Mouse (Mus musculus): ENCODE measurements at regions not wholly inside any gene's neighbourhood (a gene's known extent, or its start where the extent isn't known, plus 50 kb on each side); places are given as distances from the start of the nearest gene placed in this dataset.

GRCm38 (mm10) chr19:56235040-56235439 is 51.9 kb upstream of the Habp2 start:
- no peak overlapping the region for H3K4me2 ChIP-seq
- no peak overlapping the region for H3K4me3 ChIP-seq
- H3K4me1 ChIP-seq = no peaks in the 10 kb centered on the region
- H3K9ac ChIP-seq = no peak overlapping the region
- H3K9me3 ChIP-seq (replicated peaks) = peaks cover 9% of the 10 kb centered on the region
- no peaks in the 10 kb centered on the region for H3K36me3 ChIP-seq
- H3K27me3 ChIP-seq (replicated peaks) = no peaks in the 10 kb centered on the region
- H3K27ac ChIP-seq = no peak overlapping the region
- WGBS (ENCODE audit: insufficient replicate concordance) = 50% methylated on average over 2 of the region's 2 CpGs
- no peak for ATAC-seq

Measured in liver, embryonic 12.5 days (tissue).